Mouse (Mus musculus) adrenal gland, adult 18-20 months (tissue): ENCODE data around the gene Fcor. TPM values are rescaled to one million over a fixed set of nuclear protein-coding genes. Genes with fewer than 3 reads are reported as not detected.

Experiments used
- DNase-seq, 2 experiments: peaks; one replicate each; pipeline ENCODE4 v3.0.0; 2021 to 2022; ENCODE audit warnings: low spot score in 2 of 2
- total RNA-seq, 2 experiments: library from RNA; stranded (reverse); gene quantifications; 1 replicate in 1 of 2; 2 replicates in 1 of 2; pipeline ENCODE4 v1.2.3; 2021

Fcor gene
- total RNA-seq, 2 experiments from 2014 or later, result 37.9 to 110 TPM

DNA sequence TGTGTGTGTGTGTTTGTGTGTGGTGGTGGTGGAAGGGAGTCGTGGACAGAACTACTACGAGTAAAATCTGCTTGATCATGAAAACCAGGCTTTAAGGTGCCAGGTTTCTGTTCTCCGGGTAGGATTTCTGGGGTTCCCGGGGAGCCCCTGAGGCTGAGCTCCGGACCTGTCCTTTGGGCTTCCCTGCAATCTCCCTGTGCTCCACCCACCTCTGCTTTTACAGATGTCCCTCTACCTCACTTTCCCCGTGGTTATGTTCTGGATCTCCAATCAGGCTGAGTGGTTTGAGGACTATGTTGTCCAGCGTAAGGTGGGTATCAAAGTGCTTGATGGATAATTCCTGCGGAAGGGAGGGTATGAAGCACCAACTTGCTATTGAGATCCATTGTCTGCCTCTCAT is 50.0 kb downstream of the Fcor start:
- DNase-seq, result no peak

DNA sequence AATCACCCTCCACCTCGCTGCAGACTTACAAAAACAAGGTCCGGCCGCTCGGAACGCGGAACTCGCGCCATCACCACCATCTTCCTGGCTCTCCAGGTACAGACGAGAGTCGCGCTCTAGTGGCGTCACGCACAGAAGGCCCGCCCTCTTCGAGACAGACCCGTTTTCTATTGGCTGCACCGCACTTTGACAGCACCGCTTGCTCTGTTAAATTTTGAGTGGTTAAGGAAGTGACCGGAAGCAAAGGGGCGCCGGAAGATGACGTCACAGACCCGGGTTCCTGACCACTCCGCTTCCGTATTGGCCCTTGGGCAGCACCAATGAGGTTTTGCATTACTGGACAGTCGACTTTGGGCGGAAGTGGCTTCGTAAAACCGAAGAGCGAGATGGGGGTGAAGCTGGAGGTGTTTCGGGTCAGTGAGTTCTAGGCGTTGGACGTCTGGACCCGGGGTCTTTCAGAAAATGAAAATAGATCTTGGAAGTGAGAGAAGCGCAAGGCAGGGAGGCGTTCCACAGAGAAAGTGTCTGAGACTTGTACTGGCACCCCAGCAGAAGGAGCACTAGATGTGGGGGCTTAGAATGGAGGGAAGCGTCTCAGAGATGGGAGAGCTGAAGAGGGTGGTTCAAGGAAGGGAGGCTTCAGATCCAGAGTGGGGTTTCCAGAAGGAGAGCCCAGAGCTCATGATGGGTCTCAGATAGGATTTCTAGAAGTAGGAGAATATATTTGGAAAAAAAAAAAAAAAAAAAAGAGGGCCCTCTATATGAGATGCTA is 50.8 kb downstream of the Fcor start, which contains the start of the genes Xab2 and Pet100:
Xab2 (minus strand) TSS at position 118 of the 772 bp plus-strand sequence.
Pet100 (plus strand) TSS at position 350 of the 772 bp plus-strand sequence.
- DNase-seq, result peak; percentile 94 to 95

Other genes with a start within 250 kb of the Fcor start
- 1 to 10 TPM; 5.9 to 9.8 TPM for gene Pex11g, start 204.7 kb downstream of the Fcor start, total RNA-seq
- not detected for gene Tex45, start 201.5 kb downstream of the Fcor start, total RNA-seq
- gene Zfp358, start 179.2 kb downstream of the Fcor start, total RNA-seq, result 10 to 100 TPM; 17.5 to 20.5 TPM
- 10 to 100 TPM; 40.9 to 42.8 TPM for gene Mcoln1, start 171.9 kb downstream of the Fcor start, total RNA-seq
- 10 to 100 TPM; 37.4 to 40.7 TPM for gene Pnpla6, start 157.0 kb downstream of the Fcor start, total RNA-seq
- gene C330021F23Rik, start 104.4 kb downstream of the Fcor start, total RNA-seq, result under 1 TPM in 1 of 2 experiments, not detected in 1; 0.38 TPM
- gene Camsap3, start 85.1 kb downstream of the Fcor start, total RNA-seq, result 1 to 10 TPM; 4.1 to 8.0 TPM
- gene Xab2, start 51.0 kb downstream of the Fcor start, total RNA-seq, result 10 to 100 TPM; 34.1 to 39.1 TPM
- 100 to 1,000 TPM; 117 to 148 TPM for gene Pet100, start 50.8 kb downstream of the Fcor start, total RNA-seq
- gene Pcp2, start 46.8 kb downstream of the Fcor start, total RNA-seq, result not detected
- 10 to 100 TPM; 87.5 to 98.8 TPM for gene Stxbp2, start 41.4 kb downstream of the Fcor start, total RNA-seq
- 100 to 1,000 TPM; 182 to 325 TPM for gene Retn, start 16.6 kb downstream of the Fcor start, total RNA-seq
- gene Mcemp1, start 6.6 kb downstream of the Fcor start, total RNA-seq, result under 1 TPM in 1 of 2 experiments, not detected in 1; 0.32 TPM
- gene Trappc5, start 3.9 kb upstream of the Fcor start, total RNA-seq, result 10 to 100 TPM; 22.4 to 23.6 TPM
- gene Fcer2a, start 21.8 kb upstream of the Fcor start, total RNA-seq, result under 1 TPM in 1 of 2 experiments, not detected in 1; 0.35 TPM
- not detected for gene Clec4g, start 48.3 kb upstream of the Fcor start, total RNA-seq
- 1 to 10 TPM in 1 of 2 experiments, under 1 TPM in 1; 0.40 to 1.7 TPM for gene Cd209a, start 76.6 kb upstream of the Fcor start, total RNA-seq
- gene Cd209e, start 181.9 kb upstream of the Fcor start, total RNA-seq, result not detected
- gene Cd209d, start 206.2 kb upstream of the Fcor start, total RNA-seq, result 1 to 10 TPM; 1.0 to 4.9 TPM